Mouse (Mus musculus) embryo, embryonic 11.5 days (tissue): ENCODE data around the gene Ripk4.

Experiments used
- DNase-seq: peaks from one replicate; pipeline ENCODE4 v3.0.0-alpha.2; 2012; ENCODE audit warnings: low read depth, low spot score

Gene Ripk4

DNA sequence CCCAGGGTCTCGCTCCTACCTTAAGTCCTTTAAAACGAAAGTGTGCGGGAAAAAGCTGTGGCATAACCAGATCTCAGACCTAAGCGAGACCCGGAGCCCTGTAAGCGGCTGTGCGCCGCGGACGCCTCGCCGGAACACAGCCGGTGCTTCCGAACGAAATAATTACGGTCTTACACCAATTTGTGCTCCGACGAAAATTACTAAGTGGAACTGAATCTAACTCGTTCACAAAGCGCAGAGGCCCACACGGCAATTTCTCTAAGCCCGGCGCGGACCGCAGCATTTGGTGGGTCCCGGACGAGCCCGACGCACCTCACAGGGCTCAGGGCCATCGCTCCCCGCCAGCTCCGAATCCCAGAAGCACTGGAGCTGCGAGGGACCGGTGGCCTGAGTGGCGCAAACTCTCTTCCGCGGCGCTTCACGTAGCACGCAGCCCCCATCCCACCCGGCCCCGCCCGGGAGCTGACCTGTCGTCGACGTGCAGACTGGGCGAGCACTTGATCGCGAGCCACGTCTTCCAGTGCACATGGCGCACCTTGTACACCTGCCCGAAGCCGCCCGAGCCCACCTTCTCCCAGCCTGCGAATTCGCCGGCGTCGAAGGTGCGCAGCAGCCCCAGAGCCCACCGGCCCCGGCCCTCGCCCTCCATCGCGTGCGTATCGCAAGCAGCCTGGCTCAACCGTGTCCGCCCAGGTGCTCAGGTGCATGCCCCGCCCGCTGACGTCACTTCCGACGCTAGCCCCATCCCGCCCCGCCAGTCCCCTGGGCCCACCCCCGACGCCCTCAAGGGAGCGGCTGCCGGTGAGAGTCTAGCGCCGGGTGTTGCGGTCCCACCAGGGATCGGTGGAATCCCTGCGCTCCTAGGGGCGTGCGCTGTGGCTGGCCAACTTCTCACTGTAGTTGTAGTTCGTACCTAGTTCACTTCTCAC lies at the start of gene Ripk4:
Gene Ripk4, minus strand, starts transcription at position 727 of the 929 bp plus-strand sequence.
- DNase-seq, result no peak

DNA sequence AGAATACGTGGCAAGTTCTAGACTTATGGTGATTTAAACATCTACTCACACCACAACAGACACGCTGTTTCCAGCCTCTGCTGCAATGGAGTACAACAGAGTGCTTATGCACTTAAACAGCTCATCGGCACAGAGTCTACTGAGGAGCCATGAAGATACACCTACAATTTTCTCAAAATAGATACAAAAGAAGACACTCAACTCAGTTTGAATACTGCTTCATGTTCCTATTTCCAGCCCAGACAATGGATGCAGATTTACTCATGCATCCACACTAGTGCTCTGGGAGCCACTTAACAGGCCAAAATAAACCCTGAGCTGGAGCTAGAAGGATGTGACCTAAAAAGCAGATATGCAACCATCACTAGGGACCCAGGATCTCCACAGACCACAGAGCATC lies 45.3 kb upstream of the Ripk4 start:
- DNase-seq, result no peak

- no peak for DNase-seq
These were observed 42.1 kb upstream of the Ripk4 start for GRCm38 (mm10) chr16:97805646-97806045.

- DNase-seq, result peak; percentile 23
These were observed 41.3 kb upstream of the Ripk4 start for GRCm38 (mm10) chr16:97804680-97805547.

DNA sequence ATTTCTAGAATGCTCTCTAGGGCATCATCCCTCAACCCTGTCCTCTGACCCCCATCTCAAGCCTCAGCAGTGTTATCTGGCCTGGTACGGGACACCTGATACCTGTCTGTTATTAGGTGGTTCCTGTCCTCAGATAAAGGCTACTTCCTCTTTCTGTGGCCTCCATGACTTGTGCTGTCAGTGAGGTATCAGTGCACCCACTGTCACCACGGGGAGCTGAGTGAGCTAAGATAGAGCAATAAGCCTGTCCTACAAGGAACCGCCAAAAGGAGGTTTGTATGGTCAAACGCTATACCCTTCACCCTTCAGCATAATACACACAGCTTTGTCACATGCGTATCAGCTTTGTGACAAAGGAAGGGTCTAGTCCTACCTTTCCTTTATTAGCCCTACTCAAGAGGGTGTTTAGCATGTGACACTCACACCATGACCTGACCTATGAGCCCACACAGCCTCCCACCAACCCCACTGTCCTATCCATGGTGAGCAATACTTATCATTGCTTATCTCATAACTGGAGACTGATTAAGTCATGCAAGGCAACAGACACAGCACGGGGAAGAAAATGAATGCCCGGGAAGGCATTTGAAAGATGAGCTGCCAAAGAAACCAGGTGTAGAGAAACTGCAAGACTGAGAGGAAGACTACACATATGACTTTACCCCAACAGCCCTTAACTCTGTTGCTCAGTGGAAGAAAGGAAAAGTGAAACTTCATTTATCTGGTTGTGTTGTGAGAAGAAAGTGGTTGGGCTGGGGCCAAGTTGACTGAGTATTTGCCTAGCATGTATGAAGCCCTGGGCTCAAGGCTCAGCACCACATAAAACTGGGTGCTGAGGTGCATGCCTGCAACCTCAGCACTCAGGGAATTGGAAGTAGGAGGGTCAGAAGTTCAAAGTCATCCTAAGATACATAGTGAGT lies 34.6 kb upstream of the Ripk4 start:
- no peak for DNase-seq

DNA sequence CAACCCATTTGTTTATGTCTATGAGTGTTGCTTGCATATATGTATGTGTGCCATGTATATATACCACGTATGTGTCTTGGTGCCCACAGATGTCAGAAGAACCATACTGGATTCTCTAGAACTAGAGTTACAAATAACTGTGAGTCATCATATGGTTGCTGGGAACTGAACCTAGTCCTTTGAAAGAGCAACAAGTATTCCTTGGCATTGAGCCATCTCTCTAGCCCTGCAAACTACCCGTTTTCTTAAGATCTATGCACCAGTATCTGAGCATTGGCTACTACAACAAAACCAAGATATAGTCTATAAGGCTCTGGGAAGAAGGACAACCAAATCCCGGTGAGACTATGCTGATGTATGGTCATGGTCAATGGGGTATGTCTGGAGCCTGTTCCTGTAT lies 33.6 kb upstream of the Ripk4 start:
- no peak for DNase-seq

- no peak for DNase-seq
These were observed 30.7 kb upstream of the Ripk4 start for GRCm38 (mm10) chr16:97794256-97794655.

DNA sequence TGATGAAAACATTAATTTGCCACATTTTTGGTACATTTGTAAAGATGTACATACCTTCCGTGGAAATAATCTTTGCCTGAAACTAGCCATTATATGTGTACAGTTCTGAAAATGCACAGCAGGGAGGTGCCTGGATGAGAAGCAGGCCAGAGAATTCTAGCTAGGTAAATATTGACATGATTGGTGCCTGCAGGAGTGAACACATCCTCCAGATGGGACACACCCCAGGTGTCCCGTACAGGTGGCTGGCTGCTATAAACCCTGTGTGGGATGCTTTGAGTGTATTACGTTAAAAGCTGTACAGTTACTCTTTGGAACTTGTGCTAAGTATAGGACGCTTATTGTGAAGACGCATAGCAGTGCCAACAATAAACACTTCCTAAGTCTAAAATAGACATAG lies 19.5 kb upstream of the Ripk4 start:
- no peak for DNase-seq

DNA sequence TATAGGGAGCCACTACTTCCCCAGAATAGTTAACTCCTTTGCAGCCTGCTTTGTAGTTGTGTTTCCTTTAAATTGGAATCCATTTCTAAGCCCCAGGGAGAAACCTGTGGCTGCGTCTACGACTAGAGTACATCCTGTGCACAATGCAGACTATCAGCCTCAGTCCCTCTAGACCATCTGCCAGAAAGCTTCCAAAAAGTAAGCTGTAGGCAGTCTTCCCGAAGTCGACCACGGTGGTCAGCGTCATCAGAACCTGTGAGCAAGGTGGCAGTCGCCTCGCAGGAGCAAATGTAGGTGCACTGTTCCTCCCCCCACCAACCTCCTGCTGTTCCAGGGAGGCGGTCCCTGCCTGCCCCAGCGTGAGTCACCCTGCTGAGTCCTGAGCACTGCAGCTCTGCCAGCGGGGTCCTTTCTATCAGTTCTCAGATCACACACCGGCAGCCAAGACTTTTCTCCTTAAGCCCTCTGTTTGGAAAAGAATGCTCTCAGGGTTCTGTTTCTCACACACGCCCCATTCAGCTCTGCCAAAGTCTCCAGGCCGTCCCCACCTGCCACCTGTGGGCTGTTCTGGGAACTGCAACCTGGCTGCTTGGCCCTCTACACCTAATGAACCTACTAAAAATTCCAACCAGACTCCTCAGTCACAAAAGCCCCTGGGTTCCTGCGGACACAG lies 14.9 kb upstream of the Ripk4 start:
- peak; percentile 73 for DNase-seq

- no peak for DNase-seq
These were observed 2.9 kb upstream of the Ripk4 start for GRCm38 (mm10) chr16:97766501-97766900.

DNA sequence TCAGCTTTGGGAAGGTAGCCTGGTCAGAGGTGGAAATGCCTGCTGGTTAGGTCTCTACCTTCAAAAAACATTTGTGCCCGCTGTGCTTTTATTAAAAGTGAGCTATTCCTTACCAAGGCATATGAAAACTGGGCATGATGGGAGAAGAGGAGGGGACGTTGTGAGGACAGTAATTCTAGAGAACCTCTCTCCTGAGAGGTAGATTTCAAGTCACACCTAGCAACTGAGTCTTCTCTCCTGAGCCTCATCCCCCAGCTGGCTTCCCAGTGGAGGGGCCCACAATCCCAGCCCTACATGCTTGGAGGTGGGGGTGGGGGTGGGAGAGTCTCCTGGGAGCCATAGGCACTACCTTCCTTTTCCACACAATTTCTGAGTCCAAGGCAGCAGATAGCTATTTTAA lies 1.0 kb upstream of the Ripk4 start:
- DNase-seq, result no peak

GRCm38 (mm10) chr16:97763990-97764340 lies 378 bp upstream of the Ripk4 start:
- DNase-seq, result no peak

DNA sequence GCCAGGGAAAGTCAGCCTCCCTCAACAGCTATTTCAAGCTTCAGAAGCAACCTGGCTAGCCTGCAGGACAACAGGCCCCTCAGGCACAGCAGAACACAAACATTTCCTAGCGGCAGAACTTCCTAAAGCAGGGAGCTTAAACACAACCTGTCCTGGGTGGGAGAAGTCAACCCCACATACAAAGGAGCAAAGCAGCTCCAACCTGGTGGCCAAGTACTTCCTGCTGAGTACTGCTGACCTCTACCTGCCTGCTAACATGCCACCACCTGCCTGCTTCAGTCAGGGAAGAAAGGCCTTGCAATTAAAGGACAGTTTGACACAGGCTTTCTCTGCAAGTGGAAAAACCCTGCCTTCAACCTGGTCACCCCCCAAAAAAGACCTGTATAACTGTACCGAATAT lies 1.8 kb downstream of the Ripk4 start:
- DNase-seq, result no peak

DNA sequence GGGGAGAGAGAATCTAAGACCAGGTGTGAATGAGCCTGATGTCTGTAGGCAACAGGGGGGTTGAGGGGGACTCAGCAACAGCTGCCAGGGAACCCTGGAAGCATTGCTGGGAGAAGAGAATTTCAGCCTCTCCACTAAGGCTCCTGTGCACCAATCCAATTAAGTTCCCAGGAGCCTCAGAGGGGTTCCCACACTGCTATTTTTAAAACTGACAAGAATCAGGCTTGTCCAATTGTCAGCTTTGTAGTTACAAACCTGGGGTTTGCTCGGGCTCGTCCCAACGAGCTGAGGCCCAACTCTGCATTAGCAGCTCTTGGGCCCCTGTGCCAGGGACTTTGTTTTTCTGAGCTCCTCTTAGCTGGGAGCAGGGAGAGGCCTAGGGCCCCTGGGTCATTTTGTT lies 3.9 kb downstream of the Ripk4 start:
- DNase-seq, result no peak

GRCm38 (mm10) chr16:97758288-97758687 lies 5.3 kb downstream of the Ripk4 start:
- no peak for DNase-seq

- DNase-seq, result no peak
These were observed 7.1 kb downstream of the Ripk4 start for GRCm38 (mm10) chr16:97756460-97756859.

DNA sequence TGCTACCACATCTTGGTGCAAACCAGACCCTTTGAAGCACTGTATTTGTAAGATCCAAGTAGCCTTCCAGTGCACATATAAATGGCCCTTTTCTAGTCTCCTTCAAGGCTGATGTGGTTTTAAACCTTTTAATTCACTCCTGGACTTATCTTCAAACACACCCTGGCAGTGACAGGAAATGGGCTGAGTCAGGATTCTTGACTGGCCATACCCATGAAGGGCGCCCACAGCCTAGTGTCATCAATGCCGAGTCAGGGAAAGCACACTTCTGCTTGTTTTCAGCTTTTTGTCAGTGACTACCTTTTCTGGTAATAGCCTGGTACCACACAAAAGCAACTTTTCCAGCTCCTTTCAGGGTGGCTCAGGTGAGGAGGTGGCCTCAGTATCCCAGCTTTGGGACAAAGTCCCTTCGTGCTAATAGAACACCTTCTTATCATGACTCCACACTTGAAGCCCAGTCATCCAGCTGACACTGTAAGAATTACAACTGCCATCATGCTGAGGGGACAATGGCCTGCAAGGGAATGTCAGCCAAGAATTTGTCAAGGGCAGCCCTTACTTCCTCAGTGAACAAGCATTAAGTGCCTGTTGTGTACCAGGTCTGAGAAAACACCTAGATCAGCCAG lies 11.2 kb downstream of the Ripk4 start:
- no peak for DNase-seq

GRCm38 (mm10) chr16:97751884-97752283 lies 11.7 kb downstream of the Ripk4 start:
- DNase-seq, result no peak

DNA sequence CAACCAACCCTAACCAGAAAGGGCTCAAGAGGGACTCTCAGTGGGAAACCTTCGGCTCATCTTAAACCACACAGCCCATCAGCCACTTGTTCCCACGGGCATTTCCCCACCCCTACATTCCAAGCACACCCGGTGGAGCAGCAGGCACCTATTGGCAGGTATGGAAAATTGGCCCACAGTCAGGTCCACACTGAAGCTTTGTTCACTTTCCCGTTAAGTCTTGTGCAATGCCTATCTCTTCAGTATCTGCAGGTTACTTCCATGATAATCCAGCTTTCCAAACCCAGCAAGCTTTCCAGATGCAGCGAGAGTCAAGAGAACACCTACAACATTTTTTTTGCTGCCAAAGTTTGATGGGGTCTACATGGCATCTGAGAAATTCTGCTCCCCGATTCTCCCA lies 15.2 kb downstream of the Ripk4 start:
- no peak for DNase-seq

- DNase-seq, result no peak
These were observed 25.6 kb downstream of the Ripk4 start for GRCm38 (mm10) chr16:97738030-97738429.

DNA sequence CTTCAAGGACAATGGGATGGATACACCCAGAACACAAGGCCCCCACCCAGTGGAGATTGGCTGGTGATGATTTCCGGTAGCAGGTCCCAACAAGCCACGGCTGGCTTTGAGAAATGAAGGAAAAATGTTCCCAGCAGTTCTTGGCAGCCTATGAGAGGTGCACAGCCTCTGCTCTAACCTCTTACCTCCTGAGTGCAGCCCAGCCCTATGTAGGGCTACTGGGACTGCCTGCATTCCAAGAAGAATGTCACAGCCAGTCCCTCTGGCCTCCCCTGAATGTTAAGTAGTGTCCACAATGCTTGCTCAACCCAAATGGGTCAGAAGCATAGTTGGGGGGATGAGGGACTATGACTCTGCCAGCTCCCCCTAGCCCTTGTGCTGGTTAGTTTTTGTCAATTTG lies 27.0 kb downstream of the Ripk4 start:
- no peak for DNase-seq
